ENCODE assay signal across 11 mouse cellular contexts in the genomic region with DNA sequence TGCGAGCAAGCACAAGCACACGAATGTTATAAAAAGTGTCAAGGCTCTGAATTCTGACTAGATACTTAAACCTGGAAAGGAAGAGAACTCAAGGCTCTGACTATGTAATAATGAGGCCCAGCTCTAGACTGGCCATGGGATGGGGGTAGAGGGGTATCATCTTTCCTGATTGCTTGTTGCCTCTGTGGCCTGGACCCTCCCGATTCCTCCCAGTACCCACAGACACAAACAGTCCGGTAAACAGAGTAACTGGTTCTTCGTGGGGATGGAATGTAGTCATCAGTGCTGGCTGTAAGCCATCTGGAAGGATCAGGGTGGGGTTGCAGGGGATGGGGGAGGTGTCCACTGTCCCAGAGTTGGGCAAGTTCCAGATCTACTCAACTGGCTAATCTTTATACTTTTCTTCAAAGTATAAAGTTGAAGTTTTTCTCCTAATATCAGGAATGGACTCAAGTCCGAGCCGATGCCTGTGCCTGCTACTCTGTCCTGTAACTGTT. TPM values are rescaled to one million over a fixed set of nuclear protein-coding genes. Genes with fewer than 3 reads are reported as not detected.
DNase-seq lines count a peak whose midpoint lies in the region; ATAC-seq and TF ChIP-seq lines count a peak whose summit lies in the region.
"Had no signal": no experiment of that assay in that cellular context is flagged by ENCODE, and none has a peak within 500 bp of the region (broad histone marks: within the 10 kb centered on the region; RNA-seq: fewer than 3 reads in every experiment).

No protein-coding gene starts in this region.

- TF ChIP-seq POLR2A in kidney, adult 2 months (IDR thresholded peaks at IDR 0.05; ENCODE audit: low read depth, low read length): no peak
- no peak for TF ChIP-seq POLR2A in limb, embryonic 14.5 days (IDR thresholded peaks at IDR 0.05; ENCODE audit: borderline replicate concordance, extremely low read depth, insufficient read depth, insufficient read length)

- no peaks in the 10 kb centered on the region; the same call in 1 of the 2 replicates for H3K36me3 ChIP-seq in kidney, adult 2 months (ENCODE audit: control insufficient read depth, insufficient read depth, low read length)
- no peaks in the 10 kb centered on the region for H3K36me3 ChIP-seq in limb, embryonic 14.5 days (ENCODE audit: control insufficient read depth, insufficient read depth, low read length)
- H3K36me3 ChIP-seq in heart, embryonic 10.5 days: no peaks in the 10 kb centered on the region; the same call in 1 of the 2 replicates

- TF ChIP-seq CTCF in gastrocnemius, adult 2 months (IDR thresholded peaks at IDR 0.05): no peak
- TF ChIP-seq CTCF in kidney, adult 2 months (conservative IDR thresholded peaks at IDR 0.05; ENCODE audit: insufficient read depth, insufficient read length, low read depth, low read length): no peak

- H3K9me3 ChIP-seq in limb, embryonic 14.5 days (ENCODE audit: control insufficient read depth, low read length): no peaks in the 10 kb centered on the region
- no peaks in the 10 kb centered on the region for H3K9me3 ChIP-seq in heart, embryonic 10.5 days

- no peak overlapping the region for H3K4me2 ChIP-seq in limb, embryonic 14.5 days (replicated peaks; ENCODE audit: low read depth, low read length, severe bottlenecking)
- H3K4me2 ChIP-seq: liver, embryonic 11.5 days had no signal

- intact Hi-C loops in gastrocnemius, adult 2 months (cut with DNase I): no loop called here

- H3K4me1 ChIP-seq in kidney, adult 2 months (ENCODE audit: control insufficient read depth, insufficient read depth, low read length): peaks cover 5% of the 10 kb centered on the region
- H3K4me1 ChIP-seq in limb, embryonic 14.5 days (ENCODE audit: control insufficient read depth, insufficient read depth, low read length): peaks cover 15% of the 10 kb centered on the region
- H3K4me1 ChIP-seq in heart, embryonic 10.5 days: peaks cover 34% of the 10 kb centered on the region

- ATAC-seq in limb, embryonic 14.5 days (ENCODE audit: low FRiP score, low read depth): no peak

- peak overlapping the region; percentile 72; the same call in 1 of the 2 replicates for H3K27ac ChIP-seq in gastrocnemius, adult 2 months
- no peak overlapping the region for H3K27ac ChIP-seq in kidney, adult 2 months (ENCODE audit: insufficient read depth, low read depth, low read length)
- peak overlapping the region; percentile 2; the same call in 1 of the 2 replicates for H3K27ac ChIP-seq in limb, embryonic 14.5 days (replicated peaks; ENCODE audit: low read depth, low read length)
- no peak overlapping the region for H3K27ac ChIP-seq in heart, embryonic 10.5 days

- no peak overlapping the region for H3K4me3 ChIP-seq in gastrocnemius, adult 2 months
- H3K4me3 ChIP-seq in kidney, adult 2 months (ENCODE audit: insufficient read depth, low read depth, low read length): no peak overlapping the region
- no peak overlapping the region for H3K4me3 ChIP-seq in limb, embryonic 14.5 days (replicated peaks; ENCODE audit: low read length)
- no peak overlapping the region for H3K4me3 ChIP-seq in heart, embryonic 10.5 days

- WGBS in kidney, adult 2 months: 40% methylated on average over 7 of the region's 7 CpGs
- WGBS in limb, embryonic 14.5 days: 57% methylated on average over 7 of the region's 7 CpGs
- 66% methylated on average over 7 of the region's 7 CpGs for WGBS in heart, embryonic 10.5 days

- no peak for DNase-seq in gastrocnemius, adult 2 months
- DNase-seq in gastrocnemius, postnatal 25 days: no peak
- DNase-seq in brain, adult 2 months (ENCODE audit: low read depth, low spot score): peak; percentile 44
- DNase-seq in kidney, adult 2 months: peak; percentile 29
- DNase-seq in limb, embryonic 14.5 days (ENCODE audit: low spot score): no peak
- no peak for DNase-seq in heart, embryonic 10.5 days (ENCODE audit: low spot score)
- no peak for DNase-seq in liver
- no peak for DNase-seq in layer of hippocampus, adult 11-12 months (ENCODE audit: low spot score)
- DNase-seq: layer of hippocampus, postnatal 36 days; thymus, postnatal 14 days had no signal

- no peaks in the 10 kb centered on the region for H3K27me3 ChIP-seq in kidney, adult 2 months (replicated peaks; ENCODE audit: control insufficient read depth, insufficient read depth, low read length)
- H3K27me3 ChIP-seq in limb, embryonic 14.5 days (ENCODE audit: control insufficient read depth, insufficient read depth, low read length): no peaks in the 10 kb centered on the region
- no peaks in the 10 kb centered on the region for H3K27me3 ChIP-seq in heart, embryonic 10.5 days (ENCODE audit: insufficient read depth, poor library complexity, severe bottlenecking)

- no peak overlapping the region for H3K9ac ChIP-seq in limb, embryonic 14.5 days (ENCODE audit: low read depth, low read length, severe bottlenecking)

RNA-seq across cellular contexts. Expression of gene Faap20, which starts 17.5 kb away (rescaled TPM):
- 1 to 10 TPM; 4.6 to 6.1 TPM for total RNA-seq in gastrocnemius, adult 2 months (2021)
- 1 to 10 TPM; 5.3 to 8.2 TPM for total RNA-seq in gastrocnemius, postnatal 25 days (2021)
- 68.9 and 75.5 TPM in 2 replicates for polyA plus RNA-seq in kidney, adult 2 months (2012; rRNA removed)
- 64.6 and 85.1 TPM in 2 replicates for polyA plus RNA-seq in limb, embryonic 14.5 days (2012; rRNA removed)
- polyA plus RNA-seq in limb, embryonic 14.5 days (2014; fragmentation: Nextera tagmentation; extraction: Ambion mirVana): 72.5 and 84.8 TPM in 2 replicates
- 77.0 and 87.4 TPM in 2 replicates for polyA plus RNA-seq in heart, embryonic 10.5 days (2016; fragmentation: Nextera tagmentation; extraction: Ambion mirVana)

RNA-seq across cellular contexts. Expression of gene Ski, which starts 44.7 kb away (rescaled TPM):
- 10 to 100 TPM; 28.5 to 35.6 TPM for total RNA-seq in gastrocnemius, adult 2 months (2021)
- total RNA-seq in gastrocnemius, postnatal 25 days (2021): 10 to 100 TPM; 31.3 to 34.7 TPM
- polyA plus RNA-seq in kidney, adult 2 months (2012; rRNA removed): 40.4 and 43.9 TPM in 2 replicates
- polyA plus RNA-seq in limb, embryonic 14.5 days (2012; rRNA removed): 88.7 and 109 TPM in 2 replicates
- polyA plus RNA-seq in limb, embryonic 14.5 days (2014; fragmentation: Nextera tagmentation; extraction: Ambion mirVana): 44.0 and 47.5 TPM in 2 replicates
- 7.5 and 11.3 TPM in 2 replicates for polyA plus RNA-seq in heart, embryonic 10.5 days (2016; fragmentation: Nextera tagmentation; extraction: Ambion mirVana)

Comparison
In these comparisons a context has a peak if more than half of its experiments do, and no peak if none do; other contexts are left out.
1. DNase-seq: peak in brain, adult 2 months (single experiment) and kidney, adult 2 months (single experiment); none in gastrocnemius, adult 2 months (single experiment), gastrocnemius, postnatal 25 days (single experiment), limb, embryonic 14.5 days (single experiment), heart, embryonic 10.5 days (single experiment), liver (single experiment) and layer of hippocampus, adult 11-12 months (single experiment).
2. H3K27ac ChIP-seq: peak in gastrocnemius, adult 2 months (single experiment) and limb, embryonic 14.5 days (single experiment); none in kidney, adult 2 months (single experiment) and heart, embryonic 10.5 days (single experiment).